8 mouse cellular contexts compared by ENCODE assay signal in the genomic region with DNA sequence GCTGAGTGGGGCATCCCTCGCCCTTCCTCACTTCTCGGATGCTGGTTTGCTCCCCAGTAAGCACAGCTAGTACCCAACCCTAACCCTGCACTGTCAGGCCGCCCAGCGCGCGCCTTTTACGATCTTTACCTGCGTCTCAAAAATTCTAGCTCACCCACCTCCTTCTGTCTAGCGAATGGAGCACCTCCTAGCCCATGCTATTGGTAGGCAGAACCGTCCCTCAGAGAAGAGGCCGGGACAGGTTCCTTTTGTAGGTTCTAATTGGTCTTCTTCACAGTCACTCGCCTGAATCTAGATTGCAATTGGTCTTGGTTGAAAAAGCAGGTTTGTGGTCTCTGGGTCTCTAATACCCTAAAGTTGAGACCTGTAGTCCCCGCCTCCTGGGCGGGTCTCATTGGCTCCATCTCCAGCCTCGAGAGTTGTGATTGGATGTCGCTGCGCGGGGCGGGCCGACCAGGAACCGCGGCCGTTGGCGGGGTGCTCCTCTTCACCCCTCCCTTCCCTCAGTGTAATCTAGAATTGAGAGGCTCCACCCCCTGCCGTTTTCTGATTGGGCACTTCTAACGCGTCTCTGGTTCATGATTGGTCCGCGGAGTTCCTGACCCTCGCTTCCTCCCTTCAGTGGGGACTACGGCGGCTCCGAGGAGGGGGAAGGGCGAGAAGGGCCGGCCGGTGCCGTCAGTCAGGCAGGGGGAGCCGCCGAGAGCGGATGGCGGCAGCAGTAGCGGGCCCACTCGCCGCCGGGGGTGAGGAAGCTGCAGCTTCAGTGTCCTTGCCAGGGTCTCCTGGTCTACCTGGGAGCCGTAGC. TPM values are rescaled to one million over a fixed set of nuclear protein-coding genes. Genes with fewer than 3 reads are reported as not detected.
DNase-seq lines count a peak whose midpoint lies in the region; ATAC-seq and TF ChIP-seq lines count a peak whose summit lies in the region.

Gene Fbxo24 (minus strand): TSS at position 505 of the 808 bp plus-strand sequence.
Gene Lrch4 (plus strand): TSS at position 624 of the 808 bp plus-strand sequence.
Gene Gm20605 (plus strand): TSS at position 678 of the 808 bp plus-strand sequence.

- H3K4me3 ChIP-seq in embryonic facial prominence, embryonic 14.5 days (ENCODE audit: low read depth, low read length), result peak within 1 kb of the TSS; percentile 99
- peak within 1 kb of the TSS; percentile 95 for H3K4me3 ChIP-seq in heart, adult 2 months
- H3K4me3 ChIP-seq in limb, embryonic 13.5 days, result peak within 1 kb of the TSS; percentile 93
- H3K4me3 ChIP-seq in midbrain, embryonic 16.5 days (ENCODE audit: low read depth, low read length), result peak within 1 kb of the TSS; percentile 93

- intact Hi-C loops in heart, adult 2 months (cut with DNase I), result loop anchor here (1.0 to 2.0 kb wide), 3 partner anchors 18 to 96 kb away; partner anchors contain the start of genes Epo, Gnb2 and Mospd3

- TF ChIP-seq CTCF in heart, adult 2 months (IDR thresholded peaks at IDR 0.05), result peak; percentile 16; the same call in 1 of the 2 replicates

- no peaks in the 10 kb centered on the region; the same call in none of the 2 replicates for H3K79me2 ChIP-seq in heart, adult 2 months (replicated peaks; ENCODE audit: control insufficient read depth, insufficient read depth, low read length)

- peak; percentile 95 for TF ChIP-seq POLR2A in heart, adult 2 months (IDR thresholded peaks at IDR 0.05; ENCODE audit: insufficient read depth, low read depth, low read length)

- no peaks in the 10 kb centered on the region for H3K27me3 ChIP-seq in embryonic facial prominence, embryonic 14.5 days (replicated peaks; ENCODE audit: control insufficient read depth, insufficient read depth, low read length)
- H3K27me3 ChIP-seq in heart, adult 2 months (ENCODE audit: control insufficient read depth, insufficient read depth, low read length), result no peaks in the 10 kb centered on the region
- H3K27me3 ChIP-seq in limb, embryonic 13.5 days, result no peaks in the 10 kb centered on the region
- H3K27me3 ChIP-seq in midbrain, embryonic 16.5 days (ENCODE audit: control insufficient read depth, insufficient read depth, low read depth, low read length), result no peaks in the 10 kb centered on the region

- H3K36me3 ChIP-seq in embryonic facial prominence, embryonic 14.5 days (ENCODE audit: control insufficient read depth, insufficient read depth, low read length), result peaks cover 3% of the 10 kb centered on the region
- H3K36me3 ChIP-seq in heart, adult 2 months (ENCODE audit: control insufficient read depth, insufficient read depth, low read length), result no peaks in the 10 kb centered on the region
- H3K36me3 ChIP-seq in limb, embryonic 13.5 days, result peaks cover 17% of the 10 kb centered on the region
- H3K36me3 ChIP-seq in midbrain, embryonic 16.5 days (ENCODE audit: control insufficient read depth, insufficient read depth, low read length), result no peaks in the 10 kb centered on the region

- WGBS in embryonic facial prominence, embryonic 14.5 days, result under 1% methylated on average over 42 of the region's 46 CpGs
- WGBS in heart, adult 2 months, result under 1% methylated on average over 46 of the region's 46 CpGs
- under 1% methylated on average over 46 of the region's 46 CpGs for WGBS in limb, embryonic 13.5 days
- under 1% methylated on average over 46 of the region's 46 CpGs for WGBS in midbrain, embryonic 16.5 days

- H3K4me2 ChIP-seq in embryonic facial prominence, embryonic 14.5 days (ENCODE audit: low read depth, low read length), result peak within 1 kb of the TSS; percentile 94
- peak within 1 kb of the TSS; percentile 94 for H3K4me2 ChIP-seq in limb, embryonic 13.5 days (replicated peaks)
- peak within 1 kb of the TSS; percentile 96 for H3K4me2 ChIP-seq in midbrain, embryonic 16.5 days (ENCODE audit: low read length)

- peaks cover 34% of the 10 kb centered on the region for H3K4me1 ChIP-seq in embryonic facial prominence, embryonic 14.5 days (ENCODE audit: control insufficient read depth, insufficient read depth, low read length)
- H3K4me1 ChIP-seq in heart, adult 2 months (ENCODE audit: control insufficient read depth, insufficient read depth, low read length), result peaks cover 12% of the 10 kb centered on the region
- H3K4me1 ChIP-seq in limb, embryonic 13.5 days, result peaks cover 40% of the 10 kb centered on the region
- H3K4me1 ChIP-seq in midbrain, embryonic 16.5 days (ENCODE audit: control insufficient read depth, insufficient read depth, low read length), result peaks cover 23% of the 10 kb centered on the region

- no peaks in the 10 kb centered on the region for H3K9me3 ChIP-seq in embryonic facial prominence, embryonic 14.5 days (ENCODE audit: control insufficient read depth, low read length)
- no peaks in the 10 kb centered on the region for H3K9me3 ChIP-seq in limb, embryonic 13.5 days
- H3K9me3 ChIP-seq in midbrain, embryonic 16.5 days (replicated peaks; ENCODE audit: control insufficient read depth, low read length, poor library complexity, severe bottlenecking), result no peaks in the 10 kb centered on the region

- ATAC-seq in embryonic facial prominence, embryonic 14.5 days (ENCODE audit: low read depth), result peak; percentile 97
- peak; percentile 98 for ATAC-seq in limb, embryonic 13.5 days (ENCODE audit: low FRiP score, low read depth)
- ATAC-seq in midbrain, embryonic 16.5 days, result peak; percentile 99

- H3K27ac ChIP-seq in embryonic facial prominence, embryonic 14.5 days (replicated peaks; ENCODE audit: low read depth, low read length), result peak within 1 kb of the TSS; percentile 89
- peak within 1 kb of the TSS; percentile 94 for H3K27ac ChIP-seq in heart, adult 2 months
- peak within 1 kb of the TSS; percentile 88 for H3K27ac ChIP-seq in limb, embryonic 13.5 days
- H3K27ac ChIP-seq in midbrain, embryonic 16.5 days (ENCODE audit: low read length), result peak within 1 kb of the TSS; percentile 90

- peak within 1 kb of the TSS; percentile 81 for H3K9ac ChIP-seq in embryonic facial prominence, embryonic 14.5 days (ENCODE audit: low read depth, low read length)
- H3K9ac ChIP-seq in heart, adult 2 months (ENCODE audit: low read depth, low read length), result peak within 1 kb of the TSS; percentile 90
- peak within 1 kb of the TSS; percentile 88 for H3K9ac ChIP-seq in limb, embryonic 13.5 days
- H3K9ac ChIP-seq in midbrain, embryonic 16.5 days (ENCODE audit: low read depth, low read length), result peak within 1 kb of the TSS; percentile 84

- DNase-seq in 3T3-L1 (ENCODE audit: low read depth, low spot score), result peak; percentile 100
- peak; percentile 88 to 97 for DNase-seq in adrenal gland, postnatal 4 days (ENCODE audit: low spot score in 2 of 2)
- peak; percentile 100 for DNase-seq in embryonic facial prominence, embryonic 14.5 days (ENCODE audit: low spot score)
- peak; percentile 98 to 100 for DNase-seq in heart, adult 2 months
- DNase-seq in kidney, adult 8-10 months, result peak; percentile 100
- peak; percentile 95 to 99 for DNase-seq in spleen, postnatal 10 days (ENCODE audit: low spot score in 2 of 2)

- TF ChIP-seq EP300 in heart, adult 2 months (IDR thresholded peaks at IDR 0.05; ENCODE audit: insufficient read depth, low read depth, low read length), result peak; percentile 68; the same call in 1 of the 2 replicates

RNA-seq across cellular contexts. Expression of gene Fbxo24, which starts in this region (rescaled TPM):
- 1 to 10 TPM; 1.2 to 3.3 TPM for total RNA-seq in adrenal gland, postnatal 4 days (2021)
- polyA plus RNA-seq in embryonic facial prominence, embryonic 14.5 days (2014; fragmentation: Nextera tagmentation; extraction: Ambion mirVana), result 0.10 and 0.25 TPM in 2 replicates
- under 1 TPM; 0.13 to 0.34 TPM for total RNA-seq in heart, adult 2 months (2021)
- 0.29 and 0.35 TPM in 2 replicates for polyA plus RNA-seq in heart, adult 2 months (2012; rRNA removed)
- 0.19 and 0.23 TPM in 2 replicates for polyA plus RNA-seq in limb, embryonic 13.5 days (2015; fragmentation: Nextera tagmentation; extraction: Ambion mirVana)
- 0.11 and 0.12 TPM in 2 replicates for polyA plus RNA-seq in midbrain, embryonic 16.5 days (2015; fragmentation: Nextera tagmentation; extraction: Ambion mirVana)

RNA-seq across cellular contexts. Expression of gene Lrch4, which starts in this region (rescaled TPM):
- 10 to 100 TPM; 27.9 to 34.5 TPM for total RNA-seq in adrenal gland, postnatal 4 days (2021)
- polyA plus RNA-seq in embryonic facial prominence, embryonic 14.5 days (2014; fragmentation: Nextera tagmentation; extraction: Ambion mirVana), result 36.5 and 40.1 TPM in 2 replicates
- 10 to 100 TPM; 17.1 to 20.0 TPM for total RNA-seq in heart, adult 2 months (2021)
- 24.8 and 29.1 TPM in 2 replicates for polyA plus RNA-seq in heart, adult 2 months (2012; rRNA removed)
- polyA plus RNA-seq in limb, embryonic 13.5 days (2015; fragmentation: Nextera tagmentation; extraction: Ambion mirVana), result 34.0 and 34.3 TPM in 2 replicates
- polyA plus RNA-seq in midbrain, embryonic 16.5 days (2015; fragmentation: Nextera tagmentation; extraction: Ambion mirVana), result 18.8 and 19.2 TPM in 2 replicates

RNA-seq across cellular contexts. Expression of gene Gm20605, which starts in this region (rescaled TPM):
- 10 to 100 TPM; 16.3 to 16.4 TPM for total RNA-seq in adrenal gland, postnatal 4 days (2021)
- 6.4 and 6.6 TPM in 2 replicates for polyA plus RNA-seq in embryonic facial prominence, embryonic 14.5 days (2014; fragmentation: Nextera tagmentation; extraction: Ambion mirVana)
- total RNA-seq in heart, adult 2 months (2021), result 1 to 10 TPM; 2.8 to 4.3 TPM
- 7.3 and 9.5 TPM in 2 replicates for polyA plus RNA-seq in heart, adult 2 months (2012; rRNA removed)
- 6.1 and 9.6 TPM in 2 replicates for polyA plus RNA-seq in limb, embryonic 13.5 days (2015; fragmentation: Nextera tagmentation; extraction: Ambion mirVana)
- 8.2 and 9.2 TPM in 2 replicates for polyA plus RNA-seq in midbrain, embryonic 16.5 days (2015; fragmentation: Nextera tagmentation; extraction: Ambion mirVana)

Comparison
In these comparisons a context has a peak if more than half of its experiments do, and no peak if none do; other contexts are left out.
1. Peak in every context shown above with its lines: DNase-seq, ATAC-seq, H3K4me3 ChIP-seq and H3K27ac ChIP-seq.